8 mouse cellular contexts compared by ENCODE assay signal in the genomic region with DNA sequence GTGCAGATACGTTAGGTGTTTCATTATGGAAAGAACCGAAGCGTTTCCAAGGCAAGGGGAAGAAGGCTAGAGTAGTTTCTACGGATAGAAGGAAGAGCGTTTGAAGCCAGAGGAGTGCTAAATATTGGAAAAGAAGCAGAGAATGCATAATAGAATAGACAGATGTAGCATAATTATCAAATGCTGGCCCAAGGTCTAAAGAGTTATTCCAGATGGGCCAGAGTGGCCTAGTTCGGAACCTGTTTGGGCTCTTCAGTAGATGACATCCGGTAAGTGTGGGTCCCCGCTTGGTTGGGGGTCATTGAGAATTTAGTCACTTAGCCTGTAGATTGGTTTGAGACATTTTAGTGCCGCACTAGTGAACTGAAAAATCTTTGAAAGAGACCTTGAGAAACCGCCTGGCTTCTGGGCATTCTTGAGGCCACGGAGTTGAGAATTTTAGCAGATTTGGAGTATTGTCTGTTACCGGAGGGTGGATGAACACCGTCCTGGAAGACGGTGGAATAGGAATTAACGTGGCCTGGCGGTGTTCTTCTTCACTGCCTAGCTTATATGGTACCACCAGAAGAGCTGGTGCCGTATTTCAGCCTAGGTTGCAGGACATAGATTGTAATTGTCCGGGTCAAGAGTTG. TPM values are rescaled to one million over a fixed set of nuclear protein-coding genes. Genes with fewer than 3 reads are reported as not detected.
DNase-seq lines count a peak whose midpoint lies in the region; ATAC-seq and TF ChIP-seq lines count a peak whose summit lies in the region.

No protein-coding gene starts in this region.

- no peaks in the 10 kb centered on the region for H3K27me3 ChIP-seq in kidney, embryonic 15.5 days
- H3K27me3 ChIP-seq in E14TG2a.4 (ENCODE audit: insufficient read depth, low read length), result no peaks in the 10 kb centered on the region
- H3K27me3 ChIP-seq in hindbrain, embryonic 16.5 days (replicated peaks; ENCODE audit: control insufficient read depth, insufficient read depth, low read length), result no peaks in the 10 kb centered on the region
- H3K27me3 ChIP-seq in midbrain, embryonic 13.5 days, result no peaks in the 10 kb centered on the region

- peak overlapping the region; percentile 95 for H3K4me3 ChIP-seq in kidney, embryonic 15.5 days (replicated peaks)
- peak overlapping the region; percentile 90 for H3K4me3 ChIP-seq in E14TG2a.4 (replicated peaks; ENCODE audit: low read length)
- peak overlapping the region; percentile 79 for H3K4me3 ChIP-seq in hindbrain, embryonic 16.5 days (ENCODE audit: low read length)
- H3K4me3 ChIP-seq in midbrain, embryonic 13.5 days (replicated peaks), result peak overlapping the region; percentile 91

- peak overlapping the region; percentile 95 for H3K27ac ChIP-seq in kidney, embryonic 15.5 days
- peak overlapping the region; percentile 97 for H3K27ac ChIP-seq in hindbrain, embryonic 16.5 days (ENCODE audit: low read depth, low read length)
- peak overlapping the region; percentile 94 for H3K27ac ChIP-seq in midbrain, embryonic 13.5 days

- H3K36me3 ChIP-seq in kidney, embryonic 15.5 days, result no peaks in the 10 kb centered on the region
- H3K36me3 ChIP-seq in E14TG2a.4 (ENCODE audit: insufficient read depth, low read length), result peaks cover 17% of the 10 kb centered on the region
- H3K36me3 ChIP-seq in hindbrain, embryonic 16.5 days (ENCODE audit: control insufficient read depth, insufficient read depth, low read length), result no peaks in the 10 kb centered on the region
- H3K36me3 ChIP-seq in midbrain, embryonic 13.5 days, result no peaks in the 10 kb centered on the region

- DNase-seq in kidney, postnatal 25 days, result no peak
- peak; percentile 26 for DNase-seq in c-Kit-positive CD71-positive TER-119-positive erythroid progenitor cells, embryonic 14.5 days (ENCODE audit: low spot score)
- no peak for DNase-seq in gastrocnemius, postnatal 4 days (ENCODE audit: low spot score in 2 of 2)

- H3K9me3 ChIP-seq in kidney, embryonic 15.5 days (replicated peaks), result no peaks in the 10 kb centered on the region
- H3K9me3 ChIP-seq in E14TG2a.4 (ENCODE audit: low read length), result no peaks in the 10 kb centered on the region; the same call in 1 of the 2 replicates
- no peaks in the 10 kb centered on the region for H3K9me3 ChIP-seq in hindbrain, embryonic 16.5 days (ENCODE audit: control insufficient read depth, low read length)
- H3K9me3 ChIP-seq in midbrain, embryonic 13.5 days, result no peaks in the 10 kb centered on the region

- peak overlapping the region; percentile 96 for H3K9ac ChIP-seq in kidney, embryonic 15.5 days
- peak overlapping the region; percentile 98 for H3K9ac ChIP-seq in hindbrain, embryonic 16.5 days (ENCODE audit: low read depth, low read length)
- peak overlapping the region; percentile 97 for H3K9ac ChIP-seq in midbrain, embryonic 13.5 days (replicated peaks)

- peaks cover 29% of the 10 kb centered on the region for H3K4me1 ChIP-seq in kidney, embryonic 15.5 days
- H3K4me1 ChIP-seq in E14TG2a.4 (replicated peaks; ENCODE audit: low read depth, low read length), result peaks cover 63% of the 10 kb centered on the region
- peaks cover 22% of the 10 kb centered on the region for H3K4me1 ChIP-seq in hindbrain, embryonic 16.5 days (ENCODE audit: control insufficient read depth, insufficient read depth, low read depth, low read length)
- peaks cover 33% of the 10 kb centered on the region for H3K4me1 ChIP-seq in midbrain, embryonic 13.5 days (replicated peaks)

- 2% methylated on average over 18 of the region's 18 CpGs for WGBS in kidney, embryonic 15.5 days
- WGBS in hindbrain, embryonic 16.5 days, result 2% methylated on average over 18 of the region's 18 CpGs
- 2% methylated on average over 18 of the region's 18 CpGs for WGBS in midbrain, embryonic 13.5 days

- peak overlapping the region; percentile 81 for H3K4me2 ChIP-seq in kidney, embryonic 15.5 days
- H3K4me2 ChIP-seq in hindbrain, embryonic 16.5 days (ENCODE audit: low read length), result peak overlapping the region; percentile 90
- peak overlapping the region; percentile 85 for H3K4me2 ChIP-seq in midbrain, embryonic 13.5 days (replicated peaks)

- no peak for ATAC-seq in kidney, embryonic 15.5 days (replicated peaks; ENCODE audit: low FRiP score)
- no peak for ATAC-seq in hindbrain, embryonic 16.5 days
- ATAC-seq in midbrain, embryonic 13.5 days, result no peak
- no peak for ATAC-seq in activated CD4-positive, CD25-positive, alpha-beta regulatory T cell, adult 4 months

- no peak for TF ChIP-seq CTCF in E14TG2a.4 (conservative IDR thresholded peaks at IDR 0.05; ENCODE audit: low read length)

RNA-seq across cellular contexts. Expression of gene Zfp148, which starts 1.1 kb away (rescaled TPM):
- polyA plus RNA-seq in kidney, embryonic 15.5 days (2015; fragmentation: Nextera tagmentation; extraction: Ambion mirVana), result 57.7 and 59.9 TPM in 2 replicates
- 47.2 and 47.5 TPM in 2 replicates for polyA plus RNA-seq in hindbrain, embryonic 16.5 days (2015; fragmentation: Nextera tagmentation; extraction: Ambion mirVana)
- polyA plus RNA-seq in midbrain, embryonic 13.5 days (2015; fragmentation: Nextera tagmentation; extraction: Ambion mirVana), result 55.4 and 55.8 TPM in 2 replicates
- 10 to 100 TPM; 45.4 to 46.4 TPM for polyA plus RNA-seq in activated CD4-positive, CD25-positive, alpha-beta regulatory T cell, adult 4 months (2017; shearing (Covaris generic))
- total RNA-seq in gastrocnemius, postnatal 4 days (2021), result 10 to 100 TPM; 48.7 to 51.5 TPM
